Mouse (Mus musculus) bone marrow macrophage, adult 2 months (primary cell): ENCODE measurements around the gene Manbal.

Experiments
- CTCF ChIP-seq: IDR thresholded peaks from 2 replicates; pipeline ENCODE4 v1.5.1; 2012; ENCODE audit warnings: low read depth, mild to moderate bottlenecking, low read length, moderate library complexity
- POLR2A ChIP-seq: IDR thresholded peaks from 2 replicates; pipeline ENCODE4 v1.6.1; 2012; ENCODE audit warnings: mild to moderate bottlenecking, low read depth, low read length, borderline replicate concordance

- TF ChIP-seq POLR2A: no peak
- no peak for TF ChIP-seq CTCF
Observed at GRCm38 (mm10) chr2:157425643-157425988, 58.2 kb downstream of the Manbal start.
